Mouse (Mus musculus) frontal cortex, postnatal 10 days (tissue): ENCODE data around the gene Tmod4.
"Not testable (repeated sequence)": the region's sequence is repeated elsewhere in the genome, so short reads cannot be mapped to it uniquely, and the experiment has no call there.

ENCODE experiments used
- DNase-seq, 2 experiments: peaks; one replicate each; pipeline ENCODE4 v3.0.0; 2022; ENCODE audit warnings: low spot score in 2 of 2, mixed read lengths in 1 of 2

The Tmod4 gene

GRCm38 (mm10) chr3:95124246-95124645 is at the start of gene Tmod4:
Gene Tmod4 (plus strand): TSS chr3:95124476.
- DNase-seq = no peak

GRCm38 (mm10) chr3:95088071-95088470 is 36.2 kb upstream of the Tmod4 start:
- DNase-seq = no peak

- DNase-seq = no peak
These were observed 23.4 kb upstream of the Tmod4 start for GRCm38 (mm10) chr3:95100854-95101253.

GRCm38 (mm10) chr3:95105121-95105520 is 19.2 kb upstream of the Tmod4 start:
- DNase-seq = no peak

- DNase-seq = no peak
These were observed 18.5 kb upstream of the Tmod4 start for GRCm38 (mm10) chr3:95105586-95106337.

- peak; percentile 96 to 97 for DNase-seq
These were observed 17.7 kb upstream of the Tmod4 start, which contains the start of gene Pip5k1a for GRCm38 (mm10) chr3:95106338-95107117. Gene Pip5k1a (minus strand): TSS chr3:95106930.

- DNase-seq = not testable (repeated sequence)
These were observed 17.0 kb upstream of the Tmod4 start for GRCm38 (mm10) chr3:95107308-95107707.

GRCm38 (mm10) chr3:95107898-95108297 is 16.4 kb upstream of the Tmod4 start:
- DNase-seq = no peak

- DNase-seq = peak; percentile 78 to 89
These were observed 13.2 kb upstream of the Tmod4 start, which contains the start of gene Vps72 for GRCm38 (mm10) chr3:95110911-95111726. Gene Vps72 (plus strand): TSS chr3:95111022.

GRCm38 (mm10) chr3:95112760-95113159 is 11.5 kb upstream of the Tmod4 start:
- no peak for DNase-seq

GRCm38 (mm10) chr3:95117751-95118150 is 6.5 kb upstream of the Tmod4 start:
- no peak for DNase-seq

- DNase-seq = no peak
These were observed 2.7 kb upstream of the Tmod4 start for GRCm38 (mm10) chr3:95121580-95121979.

GRCm38 (mm10) chr3:95124972-95125371 is 696 bp downstream of the Tmod4 start:
- peak; percentile 55 to 59 for DNase-seq

GRCm38 (mm10) chr3:95129226-95129651 is 5.0 kb downstream of the Tmod4 start:
- DNase-seq = no peak

GRCm38 (mm10) chr3:95130081-95130480 is 5.8 kb downstream of the Tmod4 start:
- DNase-seq = no peak

GRCm38 (mm10) chr3:95132389-95132788 is 8.1 kb downstream of the Tmod4 start:
- DNase-seq = not testable (repeated sequence)

GRCm38 (mm10) chr3:95133176-95133575 is 8.9 kb downstream of the Tmod4 start:
- DNase-seq = no peak

GRCm38 (mm10) chr3:95133680-95134101 is 9.4 kb downstream of the Tmod4 start, which contains the start of the genes Scnm1 and Lysmd1:
Gene Scnm1 (minus strand): TSS chr3:95134011.
Gene Lysmd1 (plus strand): TSS chr3:95134088.
- DNase-seq = peak; percentile 87 to 91

GRCm38 (mm10) chr3:95134133-95134532 is 9.9 kb downstream of the Tmod4 start:
- DNase-seq = not testable (repeated sequence)

GRCm38 (mm10) chr3:95135023-95135422 is 10.7 kb downstream of the Tmod4 start:
- DNase-seq = no peak

- no peak for DNase-seq
These were observed 11.3 kb downstream of the Tmod4 start for GRCm38 (mm10) chr3:95135433-95136052.
